Mouse (Mus musculus): ENCODE data around the gene Eif2ak4. TPM values are rescaled to one million over a fixed set of nuclear protein-coding genes. Genes with fewer than 3 reads are reported as not detected.

The Eif2ak4 gene
- total RNA-seq, 2 experiments from 2014 or later: 20.2 to 21.2 TPM

DNA sequence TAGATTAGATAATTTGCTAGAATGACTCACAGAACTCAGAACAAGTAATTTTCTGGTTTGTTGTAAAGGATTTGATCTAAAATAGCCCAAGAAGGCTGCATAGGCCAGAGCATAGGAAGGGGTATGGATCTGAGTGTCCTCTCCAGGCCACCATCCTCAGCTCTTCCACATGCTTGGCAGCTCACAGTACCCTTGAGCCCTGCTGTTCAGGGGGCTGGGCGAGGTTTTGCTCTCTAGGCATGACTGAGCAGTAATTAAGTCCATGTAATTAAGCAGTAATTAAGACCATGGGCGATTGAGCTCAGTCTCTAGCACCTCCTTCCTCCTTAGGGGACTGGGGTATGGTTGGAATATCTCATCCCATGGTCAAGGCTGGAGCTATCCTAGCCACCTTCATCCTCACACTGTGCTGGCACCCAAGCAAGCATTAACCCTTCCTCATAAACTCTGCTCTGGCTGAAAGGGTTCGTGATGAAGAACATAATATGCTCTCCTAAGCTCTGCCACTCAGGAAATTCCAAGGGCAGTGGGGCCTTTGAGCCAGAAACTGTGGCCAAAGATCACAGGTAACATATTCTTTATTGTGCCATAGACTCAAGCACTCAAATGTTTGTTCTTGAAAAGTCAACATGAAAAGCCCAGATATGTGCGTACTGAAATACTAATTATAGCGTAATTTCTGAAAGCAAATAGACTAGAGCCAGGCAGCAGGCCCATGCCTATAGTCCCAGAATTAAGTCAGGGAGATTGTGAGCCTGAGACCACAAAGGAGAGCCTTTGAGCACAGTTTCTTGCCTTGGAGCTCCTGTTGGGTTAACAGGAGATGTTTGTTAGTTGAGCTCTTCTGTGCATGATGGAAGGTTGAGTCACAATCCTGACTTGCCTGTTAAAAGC lies 13.7 kb downstream of the Eif2ak4 start:
- intact Hi-C loops (cut with DNase I): no loop called here
- DNase-seq (ENCODE audit: low spot score in 2 of 2): no peak

DNA sequence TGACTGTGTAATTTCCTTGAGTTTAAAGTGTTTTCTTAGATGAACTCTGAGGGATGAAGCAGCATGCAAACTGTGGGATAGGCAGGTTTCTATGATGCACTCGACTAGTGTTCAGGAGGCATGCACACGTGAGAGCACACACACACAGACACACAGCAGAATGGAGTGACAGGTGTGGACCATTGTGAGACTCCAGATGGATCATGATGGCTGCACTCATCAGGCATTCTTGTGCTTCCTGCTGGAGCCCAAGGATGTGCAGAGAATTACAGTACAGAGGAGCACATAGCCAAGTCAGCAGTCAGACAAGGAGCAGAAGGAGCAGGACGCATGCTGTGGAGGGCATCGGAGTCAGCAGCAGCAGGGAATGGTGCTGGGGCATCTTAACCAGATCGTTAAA lies 15.9 kb downstream of the Eif2ak4 start:
- intact Hi-C loops (cut with DNase I): no loop called here
- DNase-seq (ENCODE audit: low spot score in 2 of 2): no peak

- no peak for DNase-seq (ENCODE audit: low spot score in 2 of 2)
- intact Hi-C loops (cut with DNase I): no loop called here
Observed at GRCm38 (mm10) chr2:118405568-118405967, 17.1 kb downstream of the Eif2ak4 start.

DNA sequence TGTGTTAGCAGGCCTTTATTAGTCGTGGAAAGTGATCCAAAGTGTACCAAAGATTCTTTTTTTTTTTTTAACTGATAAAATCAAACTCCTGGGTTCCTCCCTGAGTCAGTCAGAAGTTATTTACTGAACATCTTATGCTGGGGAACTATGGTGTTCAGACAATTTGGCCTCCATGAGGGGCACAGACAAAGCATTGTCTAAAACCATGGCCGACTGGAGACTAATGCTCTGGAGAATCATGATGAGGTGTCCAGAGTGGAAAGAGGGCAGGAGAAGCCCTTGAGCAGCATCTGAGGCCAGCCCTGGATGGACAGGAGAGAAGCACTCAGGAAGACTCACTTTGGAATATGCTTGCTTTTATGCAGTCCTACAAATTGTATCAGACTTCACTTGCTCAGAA lies 18.4 kb downstream of the Eif2ak4 start:
- no peak for DNase-seq (ENCODE audit: low spot score in 2 of 2)
- intact Hi-C loops (cut with DNase I): no loop called here

- DNase-seq (ENCODE audit: low spot score in 2 of 2): no peak
Observed at GRCm38 (mm10) chr2:118408336-118408895, 20.0 kb downstream of the Eif2ak4 start.

GRCm38 (mm10) chr2:118412821-118413220 lies 24.4 kb downstream of the Eif2ak4 start:
- no peak for DNase-seq (ENCODE audit: low spot score in 2 of 2)
- intact Hi-C loops (cut with DNase I): no loop called here

More at GRCm38 (mm10) chr2:118408336-118408895, 20.0 kb downstream of the Eif2ak4 start:
- intact Hi-C loops (cut with DNase I): no loop called here

GRCm38 (mm10) chr2:118415601-118416355 lies 27.4 kb downstream of the Eif2ak4 start:
- intact Hi-C loops (cut with DNase I): no loop called here
- DNase-seq (ENCODE audit: low spot score in 2 of 2): no peak

DNA sequence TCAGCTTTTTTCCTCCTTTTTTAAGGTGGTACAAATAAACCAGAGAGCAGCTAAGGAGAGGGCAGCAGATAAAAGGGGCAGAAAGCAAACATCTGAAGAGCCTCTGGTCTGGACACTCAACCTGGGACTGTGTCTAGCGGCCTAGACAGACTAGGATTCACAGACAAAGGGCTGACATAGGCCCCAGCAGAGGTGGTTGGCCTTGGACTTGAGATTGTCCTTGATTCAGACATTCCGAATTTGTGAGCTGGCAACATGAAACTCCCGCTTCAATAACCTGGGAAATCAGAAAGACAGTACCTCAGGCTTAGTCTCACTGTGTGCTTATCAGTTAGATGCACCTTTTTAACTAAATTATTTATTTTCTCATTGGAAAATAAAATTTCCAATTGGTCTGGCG lies 29.7 kb downstream of the Eif2ak4 start:
- intact Hi-C loops (cut with DNase I): no loop called here
- no peak for DNase-seq (ENCODE audit: low spot score in 2 of 2)

DNA sequence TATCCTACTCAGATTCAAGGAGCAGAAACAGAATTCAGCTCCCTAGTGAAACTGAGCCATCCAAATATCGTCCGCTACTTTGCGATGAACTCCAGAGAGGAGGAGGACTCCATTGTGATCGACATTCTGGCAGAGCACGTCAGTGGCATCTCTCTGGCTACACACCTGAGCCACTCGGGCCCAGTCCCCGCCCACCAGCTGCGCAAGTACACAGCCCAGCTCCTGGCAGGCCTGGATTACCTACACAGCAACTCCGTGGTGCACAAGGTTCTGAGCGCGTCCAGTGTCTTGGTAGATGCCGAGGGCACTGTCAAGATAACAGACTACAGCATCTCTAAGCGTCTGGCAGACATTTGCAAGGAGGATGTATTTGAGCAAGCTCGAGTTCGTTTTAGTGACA lies 33.5 kb downstream of the Eif2ak4 start:
- DNase-seq (ENCODE audit: low spot score in 2 of 2): no peak
- intact Hi-C loops (cut with DNase I): no loop called here

GRCm38 (mm10) chr2:118422385-118422784 lies 34.0 kb downstream of the Eif2ak4 start:
- intact Hi-C loops (cut with DNase I): no loop called here
- DNase-seq (ENCODE audit: low spot score in 2 of 2): no peak

DNA sequence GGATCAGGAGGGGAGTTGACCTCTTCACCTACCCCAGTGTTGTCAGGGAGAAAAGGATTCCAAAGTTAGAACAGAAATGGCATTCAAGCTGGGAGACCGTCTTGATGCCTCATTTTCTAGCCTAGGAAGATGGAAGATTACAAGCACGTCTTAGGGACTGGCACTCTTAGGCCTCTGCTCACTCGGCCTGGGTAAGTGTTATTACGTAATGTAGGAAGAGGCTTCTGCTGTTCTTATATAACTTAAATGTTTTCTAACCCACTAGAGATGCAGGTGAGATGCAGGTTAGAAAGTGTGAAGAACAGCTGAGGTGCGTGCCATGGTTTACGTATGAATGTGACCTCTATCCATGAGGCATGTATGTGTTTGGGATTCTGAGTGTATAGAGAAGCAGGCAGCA lies 39.9 kb downstream of the Eif2ak4 start:
- intact Hi-C loops (cut with DNase I): no loop called here
- DNase-seq (ENCODE audit: low spot score in 2 of 2): no peak

- intact Hi-C loops (cut with DNase I): no loop called here
- no peak for DNase-seq (ENCODE audit: low spot score in 2 of 2)
Observed at GRCm38 (mm10) chr2:118429297-118429696, 40.9 kb downstream of the Eif2ak4 start.

- intact Hi-C loops (cut with DNase I): loop anchor here (1.0 kb wide), 1 partner anchor 167 kb away; no protein-coding TSS in a partner anchor
- DNase-seq (ENCODE audit: low spot score in 2 of 2): no peak
Observed at GRCm38 (mm10) chr2:118430630-118431029, 42.2 kb downstream of the Eif2ak4 start.

- intact Hi-C loops (cut with DNase I): loop anchor here (1.0 kb wide), 1 partner anchor 168 kb away; no protein-coding TSS in a partner anchor
Observed at GRCm38 (mm10) chr2:118431589-118431988, 43.2 kb downstream of the Eif2ak4 start.

DNA sequence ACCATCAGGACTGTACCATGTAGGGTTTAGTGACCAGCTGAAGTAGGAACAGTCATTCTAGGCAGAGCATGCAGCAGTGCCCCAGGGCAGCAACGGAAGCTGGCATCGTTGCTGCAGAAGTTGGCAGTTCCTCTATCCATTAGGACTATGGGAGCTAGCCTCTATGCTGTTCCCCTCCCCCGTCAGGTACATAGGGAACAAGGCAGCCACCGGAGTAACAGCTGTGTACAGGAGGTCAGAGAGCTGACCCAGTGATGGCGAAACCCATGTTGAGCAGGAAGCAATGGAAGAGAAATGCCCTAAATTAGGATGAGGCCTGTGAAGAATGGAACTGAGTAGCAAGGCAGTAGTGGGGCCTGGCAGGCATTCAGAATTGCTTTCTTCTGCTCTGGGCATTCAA lies 53.8 kb downstream of the Eif2ak4 start:
- DNase-seq (ENCODE audit: low spot score in 2 of 2): no peak
- intact Hi-C loops (cut with DNase I): no loop called here

More at GRCm38 (mm10) chr2:118431589-118431988, 43.2 kb downstream of the Eif2ak4 start:
- DNase-seq (ENCODE audit: low spot score in 2 of 2): no peak

DNA sequence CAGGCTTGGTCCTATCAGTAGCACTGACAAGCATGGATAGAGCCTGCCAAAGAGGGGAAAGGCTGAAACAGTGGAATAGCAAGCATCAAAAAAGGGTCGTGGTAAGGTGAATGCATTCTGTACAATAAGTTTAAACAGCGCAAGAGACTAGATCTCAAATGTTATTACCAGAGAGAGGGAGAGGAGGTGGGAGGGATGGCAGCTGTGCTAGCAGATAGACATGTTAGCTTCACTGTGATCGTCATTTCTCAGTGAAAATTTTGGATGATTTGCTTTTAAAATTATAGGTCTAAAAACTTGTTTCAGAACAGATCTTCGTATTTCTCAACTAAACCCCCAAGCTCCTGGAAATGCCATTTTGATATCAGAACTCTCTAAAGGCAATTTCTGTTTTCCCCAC lies 54.3 kb downstream of the Eif2ak4 start:
- no peak for DNase-seq (ENCODE audit: low spot score in 2 of 2)
- intact Hi-C loops (cut with DNase I): no loop called here

GRCm38 (mm10) chr2:118445696-118446674 lies 57.6 kb downstream of the Eif2ak4 start:
- peak in 1 of 2 experiments; percentile 40 for DNase-seq (ENCODE audit: low spot score in 2 of 2)
- intact Hi-C loops (cut with DNase I): no loop called here

- peak; percentile 42 to 94 for DNase-seq (ENCODE audit: low spot score in 2 of 2)
- intact Hi-C loops (cut with DNase I): no loop called here
Observed at GRCm38 (mm10) chr2:118448181-118448580, 59.8 kb downstream of the Eif2ak4 start.

- intact Hi-C loops (cut with DNase I): no loop called here
- no peak for DNase-seq (ENCODE audit: low spot score in 2 of 2)
Observed at GRCm38 (mm10) chr2:118451056-118451455, 62.6 kb downstream of the Eif2ak4 start.

Measured in left cerebral cortex, postnatal 25 days (tissue).